Mouse (Mus musculus): ENCODE results near the gene Slc5a8.

Slc5a8 gene

GRCm38 (mm10) chr10:88885632-88886090, at the start of gene Slc5a8:
Gene Slc5a8 (plus strand): TSS chr10:88885992.
- no peak for DNase-seq (ENCODE audit: low spot score in 2 of 2)

DNA sequence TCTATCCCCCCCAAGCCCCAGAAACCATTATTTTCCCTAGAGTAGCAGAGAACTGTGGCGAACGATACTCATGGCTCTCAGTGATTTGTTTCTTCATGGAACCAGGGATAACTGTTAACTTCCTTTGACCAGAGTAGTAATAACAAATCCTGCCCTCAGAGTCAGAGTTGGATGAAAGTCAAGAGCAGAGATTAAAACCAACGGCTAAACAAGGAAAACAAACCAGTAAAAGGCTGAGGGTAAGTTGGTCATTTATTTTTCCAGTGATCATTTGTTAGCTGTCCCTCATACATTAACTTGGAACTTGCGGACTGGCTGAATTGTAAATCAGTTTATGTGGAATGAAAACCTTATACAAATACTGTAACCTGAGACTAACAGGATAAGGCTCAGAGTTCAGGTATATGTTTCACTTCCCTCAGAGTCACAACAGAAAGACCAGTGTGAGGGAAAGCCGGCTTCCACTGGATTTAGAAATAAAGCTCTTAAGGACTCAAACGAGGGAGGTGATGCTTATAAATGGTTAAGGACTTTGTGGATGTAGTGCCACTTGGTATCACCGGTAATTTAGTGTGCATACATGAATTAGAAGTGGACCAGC, 36.8 kb upstream of the Slc5a8 start:
- DNase-seq (ENCODE audit: low spot score in 2 of 2) = no peak

- DNase-seq (ENCODE audit: low spot score in 2 of 2) = no peak
Measured at GRCm38 (mm10) chr10:88849976-88850375, 35.8 kb upstream of the Slc5a8 start.

DNA sequence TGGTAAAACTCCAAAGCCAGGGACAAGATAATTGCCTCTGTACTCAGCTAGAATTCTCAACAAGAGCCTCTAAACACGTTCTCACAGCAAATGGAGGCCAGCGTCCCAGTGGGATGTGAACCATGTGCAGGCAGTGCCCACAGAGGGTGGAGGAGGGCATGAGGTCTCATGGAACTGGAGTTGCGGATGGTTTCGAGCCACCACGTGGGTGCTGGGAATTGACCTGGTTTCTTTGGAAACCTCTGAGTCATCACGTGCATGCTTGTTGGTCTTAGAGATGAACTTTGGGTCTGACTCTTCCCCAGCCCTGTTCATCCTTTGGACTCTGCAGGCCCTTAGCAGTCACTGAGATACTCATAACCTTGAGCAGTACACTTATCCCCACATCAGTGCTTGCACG, 32.5 kb upstream of the Slc5a8 start:
- no peak for DNase-seq (ENCODE audit: low spot score in 2 of 2)

- no peak for DNase-seq (ENCODE audit: low spot score in 2 of 2)
Measured at GRCm38 (mm10) chr10:88860911-88861310, 24.9 kb upstream of the Slc5a8 start.

DNA sequence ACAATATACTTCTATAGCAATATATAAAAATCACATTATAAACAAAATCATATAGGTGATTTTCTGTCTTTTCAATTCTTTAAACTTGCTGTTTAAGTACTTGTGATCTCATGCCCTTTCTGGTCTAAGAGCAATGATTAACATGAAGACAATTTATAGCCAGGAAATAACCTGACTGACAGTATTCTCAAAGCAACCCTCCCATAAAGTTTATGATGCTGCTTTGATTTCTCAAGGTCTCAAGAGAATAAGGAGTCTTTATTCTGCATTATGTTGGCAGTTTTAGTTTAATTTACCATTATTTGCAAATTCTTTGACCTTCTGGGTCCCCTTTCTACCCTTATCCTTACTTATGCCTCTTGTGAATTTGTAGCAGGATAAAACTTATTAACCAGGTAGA, 24.4 kb upstream of the Slc5a8 start:
- no peak for DNase-seq (ENCODE audit: low spot score in 2 of 2)

DNA sequence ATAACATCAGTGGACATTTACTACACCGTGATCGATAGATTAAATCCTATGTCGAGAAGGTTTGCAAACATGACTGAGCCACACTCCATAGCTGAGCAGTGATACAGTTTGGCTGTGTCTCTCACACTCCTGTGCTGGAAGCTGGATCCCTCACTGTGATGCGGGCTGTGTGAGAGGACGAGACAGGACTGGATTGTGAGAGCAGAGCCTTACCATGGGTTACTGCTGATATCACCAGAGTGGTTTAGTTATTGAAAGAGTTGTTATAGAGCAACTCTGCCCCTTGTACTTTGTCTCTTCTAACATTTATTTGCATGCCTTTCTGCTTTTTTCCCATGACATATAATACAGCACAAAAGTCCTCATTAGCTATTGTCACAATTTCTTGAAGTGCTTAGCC, 23.5 kb upstream of the Slc5a8 start:
- DNase-seq (ENCODE audit: low spot score in 2 of 2) = no peak

GRCm38 (mm10) chr10:88866017-88866416, 19.8 kb upstream of the Slc5a8 start:
- DNase-seq (ENCODE audit: low spot score in 2 of 2) = no peak

GRCm38 (mm10) chr10:88874870-88875269, 10.9 kb upstream of the Slc5a8 start:
- no peak for DNase-seq (ENCODE audit: low spot score in 2 of 2)

DNA sequence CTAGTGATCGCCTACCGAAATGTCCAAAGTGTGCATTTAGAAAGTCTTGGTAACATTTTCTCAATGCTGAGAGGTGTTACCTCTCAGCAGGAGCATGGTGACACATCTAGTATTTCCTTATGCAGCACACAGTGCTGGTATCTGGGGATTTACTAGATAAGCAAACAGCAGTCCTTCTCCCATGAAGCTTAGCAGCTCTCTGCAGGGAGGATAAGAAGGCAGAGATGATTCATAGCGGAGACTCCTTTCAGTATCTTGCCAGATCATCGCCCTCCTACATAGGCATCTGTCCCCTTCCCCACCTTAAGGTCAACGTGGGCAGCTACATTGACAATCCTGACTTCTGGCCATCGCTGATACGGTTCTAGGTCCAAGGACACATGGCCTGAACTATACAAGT, 8.4 kb upstream of the Slc5a8 start:
- DNase-seq (ENCODE audit: low spot score in 2 of 2) = no peak

DNA sequence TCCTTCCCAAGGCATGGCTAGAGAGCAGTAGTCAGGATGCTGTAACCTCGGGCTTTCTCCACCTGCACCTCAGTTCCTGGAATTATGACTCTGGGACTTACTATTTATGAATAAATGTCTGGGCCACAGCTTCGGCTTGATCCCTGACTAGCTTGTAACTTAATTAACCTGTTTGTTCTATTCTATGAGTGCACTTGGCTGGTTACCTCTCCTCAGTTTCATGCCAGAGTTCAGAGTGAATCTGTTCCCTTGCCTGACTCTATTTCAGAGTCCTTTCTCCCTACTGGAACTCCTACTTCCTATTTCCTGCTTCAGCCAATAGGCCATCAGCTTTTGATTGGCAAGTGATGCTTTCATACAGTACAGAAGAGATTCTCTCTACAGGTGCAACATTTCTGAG, 2.1 kb upstream of the Slc5a8 start:
- no peak for DNase-seq (ENCODE audit: low spot score in 2 of 2)

- DNase-seq (ENCODE audit: low spot score in 2 of 2) = no peak
Measured at GRCm38 (mm10) chr10:88884836-88885235, 956 bp upstream of the Slc5a8 start.

- no peak for DNase-seq (ENCODE audit: low spot score in 2 of 2)
Measured at GRCm38 (mm10) chr10:88886114-88886513, 322 bp downstream of the Slc5a8 start.

DNA sequence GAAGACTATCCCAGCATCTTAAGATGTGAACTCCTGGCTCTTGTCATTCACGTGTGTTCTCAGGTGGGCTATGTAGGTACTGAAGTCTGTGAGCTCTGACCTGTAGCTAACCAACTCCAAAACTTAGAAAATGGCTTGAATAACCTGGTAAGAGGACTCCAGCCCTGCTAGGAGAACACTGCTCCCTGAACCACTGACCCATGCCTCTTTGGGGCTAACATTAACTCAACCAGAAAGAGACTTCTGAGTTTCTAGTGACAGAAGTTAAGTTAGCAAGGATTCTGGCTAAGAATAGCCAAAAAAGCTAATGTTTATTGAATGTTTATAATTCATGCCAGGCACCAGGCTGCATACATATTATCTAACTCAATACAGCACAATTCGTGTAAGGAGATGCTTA, 2.6 kb downstream of the Slc5a8 start:
- DNase-seq (ENCODE audit: low spot score in 2 of 2) = no peak

- DNase-seq (ENCODE audit: low spot score in 2 of 2) = no peak
Measured at GRCm38 (mm10) chr10:88891410-88891809, 5.6 kb downstream of the Slc5a8 start.

DNA sequence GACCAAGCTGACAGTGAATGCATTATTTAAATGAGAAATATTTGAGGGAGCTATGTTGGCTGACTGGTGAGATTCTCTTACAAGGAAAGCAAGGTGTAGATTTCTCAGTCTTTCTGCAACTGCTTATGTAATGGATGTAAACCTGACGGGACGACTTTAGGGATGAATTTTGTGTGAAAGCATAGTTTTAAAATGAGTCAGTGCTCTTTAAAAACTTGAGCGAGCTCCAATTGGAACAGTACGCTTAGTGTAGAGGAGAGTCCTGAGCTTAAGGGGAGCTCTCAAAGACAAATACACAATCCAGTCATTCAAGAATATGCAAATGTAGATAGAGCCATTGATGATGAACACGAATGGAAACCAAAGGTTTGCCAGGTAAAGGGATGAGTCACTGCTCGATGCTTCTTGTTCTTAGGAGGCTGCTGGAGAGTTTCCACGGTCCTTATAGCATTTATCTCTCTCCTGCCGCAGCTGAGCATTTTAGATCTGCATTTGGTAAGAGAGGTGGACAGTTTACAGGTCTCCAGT, 6.8 kb downstream of the Slc5a8 start:
- no peak for DNase-seq (ENCODE audit: low spot score in 2 of 2)

GRCm38 (mm10) chr10:88897032-88897431, 11.2 kb downstream of the Slc5a8 start:
- DNase-seq (ENCODE audit: low spot score in 2 of 2) = no peak

- no peak for DNase-seq (ENCODE audit: low spot score in 2 of 2)
Measured at GRCm38 (mm10) chr10:88949649-88950296, 64.0 kb downstream of the Slc5a8 start.

GRCm38 (mm10) chr10:88950297-88950653, 64.5 kb downstream of the Slc5a8 start:
- DNase-seq (ENCODE audit: low spot score in 2 of 2) = no peak

GRCm38 (mm10) chr10:88960791-88961190, 75.0 kb downstream of the Slc5a8 start:
- DNase-seq (ENCODE audit: low spot score in 2 of 2) = no peak

GRCm38 (mm10) chr10:88968586-88968985, 82.8 kb downstream of the Slc5a8 start:
- no peak for DNase-seq (ENCODE audit: low spot score in 2 of 2)

DNA sequence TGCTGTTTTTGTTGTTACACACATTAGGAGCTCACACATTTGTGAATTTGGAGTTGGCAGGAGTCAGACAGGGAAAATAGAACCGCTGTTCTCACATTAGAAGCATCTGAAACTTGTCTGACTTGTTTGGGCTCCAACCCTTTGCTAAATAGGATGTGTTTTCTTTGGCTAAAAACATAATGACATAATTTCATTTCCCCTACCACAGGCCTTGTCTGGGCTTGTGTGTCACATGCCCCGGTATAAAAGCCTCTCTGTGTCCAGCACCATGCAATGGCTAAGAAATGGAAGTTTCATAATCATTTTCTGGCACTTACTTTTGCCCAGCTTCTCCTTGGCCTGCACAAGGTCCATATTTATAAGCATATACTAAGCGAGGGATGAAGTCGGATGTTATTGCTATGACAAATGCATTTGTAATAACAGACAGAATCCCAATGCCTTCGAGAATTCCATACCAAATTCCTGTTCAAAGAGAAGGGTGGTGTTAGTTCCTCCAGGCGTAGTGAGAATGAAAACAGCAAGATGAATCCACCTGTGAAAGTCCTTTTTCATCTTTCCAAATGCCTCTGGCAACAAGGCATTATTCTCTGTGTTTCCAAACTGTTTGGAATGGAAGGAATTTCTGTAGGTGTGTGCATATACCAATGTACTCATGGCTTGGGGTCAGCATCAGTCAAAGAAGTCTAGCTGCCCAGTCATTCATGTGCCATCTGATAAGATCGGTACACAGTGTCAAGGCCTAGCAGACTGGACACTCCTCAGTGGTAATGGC, 85.3 kb downstream of the Slc5a8 start:
- DNase-seq (ENCODE audit: low spot score in 2 of 2) = no peak

DNA sequence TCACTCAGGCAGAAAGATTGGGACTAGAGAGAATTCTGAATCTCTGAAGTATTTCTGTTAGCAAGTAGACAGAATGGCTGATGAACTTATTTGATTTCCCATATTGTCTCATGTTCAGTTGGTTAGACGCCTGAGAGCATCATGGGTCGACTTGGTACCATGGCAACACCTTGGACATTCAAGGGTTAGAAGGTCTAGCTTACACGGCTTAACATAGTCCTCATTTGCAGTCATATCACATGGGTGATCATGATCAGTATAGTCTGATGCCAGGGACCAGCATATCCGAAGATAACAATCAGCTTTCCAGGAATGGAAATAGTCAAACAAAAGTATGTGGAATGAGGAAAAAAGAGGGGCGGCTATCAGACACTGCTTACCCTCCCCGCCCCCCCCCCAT, 93.1 kb downstream of the Slc5a8 start:
- no peak for DNase-seq (ENCODE audit: low spot score in 2 of 2)
